Mouse (Mus musculus) limb, embryonic 10.5 days (tissue): ENCODE data around the gene Ccdc137. TPM values are rescaled to one million over a fixed set of nuclear protein-coding genes. Genes with fewer than 3 reads are reported as not detected.

ENCODE experiments used
- DNase-seq: peaks from one replicate; pipeline ENCODE4 v3.0.0-alpha.2; 2017; ENCODE audit warnings: low spot score
- H3K27ac ChIP-seq: fragments of 300-500 bp; sonication (generic); 2 replicates; pipeline ENCODE4 v1.5.1; 2016; ENCODE audit warnings: mild to moderate bottlenecking
- H3K27me3 ChIP-seq: fragments of 300-500 bp; sonication (generic); 2 replicates; pipeline ENCODE4 v1.6.1; 2016; ENCODE audit warnings: low read depth, mild to moderate bottlenecking; ENCODE audit not compliant: poor library complexity, severe bottlenecking
- H3K36me3 ChIP-seq: fragments of 300-500 bp; sonication (generic); 2 replicates; pipeline ENCODE4 v1.6.1; 2016; ENCODE audit warnings: mild to moderate bottlenecking, moderate library complexity
- H3K4me1 ChIP-seq: fragments of 300-500 bp; sonication (generic); 2 replicates; pipeline ENCODE4 v1.6.1; 2016
- H3K4me3 ChIP-seq: fragments of 300-500 bp; sonication (generic); 2 replicates; pipeline ENCODE4 v1.5.1; 2016; ENCODE audit warnings: mild to moderate bottlenecking, moderate library complexity
- H3K9me3 ChIP-seq: fragments of 300-500 bp; sonication (generic); replicated peaks from 2 replicates; pipeline ENCODE4 v1.6.1; 2016; ENCODE audit warnings: mild to moderate bottlenecking
- WGBS: fragments of 180-500 bp; shearing (Covaris S2); methylation state at CpG from one replicate; pipeline ENCODE4 v1.1.7; 2016; 5-methylcytosine and 5-hydroxymethylcytosine counted together
- polyA plus RNA-seq: library from polyadenylated mRNA; unstranded; fragments of >200 nt; fragmentation: Nextera tagmentation; extraction: Ambion mirVana; gene quantifications from 2 replicates; pipeline ENCODE4 v1.2.1, GENCODE M21; 2016

Ccdc137 gene
- polyA plus RNA-seq, 1 experiment from 2014 or later: 48.9 TPM

GRCm38 (mm10) chr11:120467736-120468092, 9.8 kb downstream of the Ccdc137 start:
- Histone ChIP-seq H3K9me3 (no peaks in the 10 kb centered on the region), H3K27ac (peak overlapping the region; percentile 88), H3K36me3 (peaks cover 69% of the 10 kb centered on the region), H3K4me1 (peaks cover 27% of the 10 kb centered on the region), H3K4me3 (peak overlapping the region; percentile 88), H3K27me3 (no peaks in the 10 kb centered on the region)
- no peak for DNase-seq
- WGBS: under 1% methylated on average over 33 of the region's 33 CpGs

- WGBS: 95% methylated on average over 6 of the region's 6 CpGs
- Histone ChIP-seq H3K4me3 (no peak overlapping the region), H3K27ac (no peak overlapping the region), H3K9me3 (no peaks in the 10 kb centered on the region), H3K27me3 (no peaks in the 10 kb centered on the region), H3K36me3 (peaks cover 77% of the 10 kb centered on the region), H3K4me1 (peaks cover 10% of the 10 kb centered on the region)
- no peak for DNase-seq
Measured at GRCm38 (mm10) chr11:120472052-120472451, 14.1 kb downstream of the Ccdc137 start.

- Histone ChIP-seq H3K9me3 (no peaks in the 10 kb centered on the region), H3K4me1 (peaks cover 21% of the 10 kb centered on the region), H3K27ac (peak overlapping the region; percentile 95), H3K36me3 (peaks cover 88% of the 10 kb centered on the region), H3K27me3 (no peaks in the 10 kb centered on the region), H3K4me3 (peak overlapping the region; percentile 98)
- 90% methylated on average over 7 of the region's 7 CpGs for WGBS
- DNase-seq: no peak
Measured at GRCm38 (mm10) chr11:120483448-120483934, 25.6 kb downstream of the Ccdc137 start.

GRCm38 (mm10) chr11:120484265-120484981, 26.5 kb downstream of the Ccdc137 start, which contains the start of gene Mrpl12:
Gene Mrpl12, plus strand, starts transcription at chr11:120484613.
- DNase-seq: peak; percentile 93
- Histone ChIP-seq H3K36me3 (peaks cover 88% of the 10 kb centered on the region), H3K9me3 (no peaks in the 10 kb centered on the region), H3K27me3 (no peaks in the 10 kb centered on the region), H3K4me3 (peak within 1 kb of the TSS; percentile 98), H3K4me1 (peaks cover 25% of the 10 kb centered on the region), H3K27ac (peak within 1 kb of the TSS; percentile 95)
- 1% methylated on average over 60 of the region's 60 CpGs for WGBS

DNA sequence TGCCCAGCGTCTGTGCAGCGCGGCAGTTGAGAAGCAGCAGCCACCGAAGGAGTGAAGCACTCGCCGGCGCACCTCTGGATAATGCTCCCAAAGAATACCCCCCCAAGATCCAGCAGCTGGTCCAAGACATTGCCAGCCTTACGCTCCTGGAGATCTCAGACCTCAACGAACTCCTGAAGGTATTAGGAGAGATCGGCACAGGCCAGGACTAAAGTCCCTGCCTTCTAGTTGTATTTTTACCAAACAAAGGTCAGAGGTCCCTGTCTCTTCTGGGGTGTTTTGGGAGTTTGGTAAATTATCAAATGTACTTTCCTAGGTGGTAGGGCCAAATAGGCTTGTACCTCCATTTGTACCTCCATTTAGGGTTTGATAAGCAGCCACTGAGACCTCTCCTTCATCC, 27.3 kb downstream of the Ccdc137 start:
- Histone ChIP-seq H3K27ac (peak overlapping the region; percentile 95), H3K9me3 (no peaks in the 10 kb centered on the region), H3K27me3 (no peaks in the 10 kb centered on the region), H3K36me3 (peaks cover 88% of the 10 kb centered on the region), H3K4me3 (peak overlapping the region; percentile 98), H3K4me1 (peaks cover 32% of the 10 kb centered on the region)
- WGBS: 11% methylated on average over 10 of the region's 10 CpGs
- no peak for DNase-seq

DNA sequence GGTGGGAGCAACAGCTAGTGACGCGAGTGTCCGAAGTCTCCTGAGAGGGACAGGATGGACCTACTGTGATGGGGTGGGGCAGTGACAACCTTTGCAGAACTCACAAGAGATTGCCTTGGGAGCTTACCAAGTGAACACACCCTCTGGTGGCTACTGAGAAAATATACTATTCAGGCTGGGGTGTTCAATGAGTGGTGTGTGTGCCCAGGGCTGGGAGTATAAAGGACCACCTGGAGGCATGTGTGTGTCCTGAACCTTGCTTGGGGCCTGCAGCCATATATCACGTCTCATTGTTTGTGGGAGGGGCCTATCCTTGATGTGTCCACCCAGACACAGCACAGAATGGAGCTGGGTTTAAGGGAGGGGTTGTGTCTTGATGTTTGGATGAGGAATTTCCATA, 30.6 kb downstream of the Ccdc137 start:
- no peak overlapping the region for H3K27ac ChIP-seq
- peaks cover 61% of the 10 kb centered on the region for H3K36me3 ChIP-seq
- no peak overlapping the region for H3K4me3 ChIP-seq
- WGBS: 85% methylated on average over 4 of the region's 4 CpGs
- no peaks in the 10 kb centered on the region for H3K9me3 ChIP-seq
- H3K4me1 ChIP-seq: peaks cover 61% of the 10 kb centered on the region
- DNase-seq: no peak
- no peaks in the 10 kb centered on the region for H3K27me3 ChIP-seq

- Histone ChIP-seq H3K27ac (peak overlapping the region; percentile 21; the same call in 1 of the 2 replicates), H3K36me3 (peaks cover 61% of the 10 kb centered on the region), H3K27me3 (no peaks in the 10 kb centered on the region), H3K4me1 (peaks cover 61% of the 10 kb centered on the region), H3K4me3 (peak overlapping the region; percentile 19), H3K9me3 (no peaks in the 10 kb centered on the region)
- peak; percentile 74 for DNase-seq
- WGBS: 62% methylated on average over 4 of the region's 4 CpGs
Measured at GRCm38 (mm10) chr11:120489054-120489761, 31.3 kb downstream of the Ccdc137 start.

- Histone ChIP-seq H3K27ac (peak overlapping the region; percentile 90), H3K4me1 (peaks cover 57% of the 10 kb centered on the region), H3K36me3 (peaks cover 72% of the 10 kb centered on the region), H3K4me3 (peak overlapping the region; percentile 97), H3K27me3 (no peaks in the 10 kb centered on the region), H3K9me3 (no peaks in the 10 kb centered on the region)
- WGBS: 34% methylated on average over 4 of the region's 4 CpGs
- no peak for DNase-seq
Measured at GRCm38 (mm10) chr11:120490291-120491046, 32.6 kb downstream of the Ccdc137 start.

DNA sequence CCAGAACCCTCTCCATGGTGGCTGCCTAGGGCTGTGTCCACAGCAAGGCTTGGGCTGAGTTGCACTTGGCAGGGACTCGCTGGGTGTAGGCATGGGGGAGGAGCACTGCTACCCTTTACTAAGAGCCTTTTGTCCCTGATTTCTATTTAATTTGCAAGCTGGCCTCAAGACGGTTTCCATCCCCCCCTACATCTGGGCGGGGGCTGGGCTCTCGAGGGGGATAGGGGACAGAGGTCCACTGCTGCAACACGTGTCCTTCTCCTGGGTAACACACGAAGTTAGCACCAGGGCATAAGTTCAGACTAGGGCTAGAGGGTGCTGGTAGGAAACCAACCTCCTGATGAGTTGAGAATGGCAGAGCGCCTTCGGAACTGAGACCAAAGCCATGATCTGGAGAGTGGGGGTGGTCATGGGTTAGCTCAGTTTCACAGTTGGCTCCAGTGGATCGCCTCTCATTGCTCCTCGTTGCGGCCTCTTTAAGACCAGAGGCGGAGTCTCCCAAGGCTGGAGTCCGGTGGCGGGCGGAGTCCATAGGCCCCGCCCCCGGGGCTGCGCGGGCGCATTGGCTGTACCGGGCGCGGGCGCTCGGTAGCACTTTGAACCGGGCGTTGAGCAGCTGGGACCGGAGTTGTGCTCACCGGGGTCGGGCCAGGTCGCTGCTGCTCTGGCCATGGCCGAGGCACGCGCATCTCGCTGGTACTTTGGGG, 33.6 kb downstream of the Ccdc137 start, which contains the start of gene Slc25a10:
Gene Slc25a10 (plus strand): TSS at position 524 of the 707 bp plus-strand sequence.
- Histone ChIP-seq H3K4me3 (peak within 1 kb of the TSS; percentile 97), H3K27ac (peak within 1 kb of the TSS; percentile 90), H3K27me3 (no peaks in the 10 kb centered on the region), H3K4me1 (peaks cover 51% of the 10 kb centered on the region), H3K36me3 (peaks cover 72% of the 10 kb centered on the region), H3K9me3 (no peaks in the 10 kb centered on the region)
- peak; percentile 89 for DNase-seq
- WGBS: under 1% methylated on average over 35 of the region's 35 CpGs

- Histone ChIP-seq H3K27me3 (no peaks in the 10 kb centered on the region), H3K4me3 (peak overlapping the region; percentile 97), H3K36me3 (peaks cover 72% of the 10 kb centered on the region), H3K27ac (peak overlapping the region; percentile 90), H3K4me1 (peaks cover 51% of the 10 kb centered on the region), H3K9me3 (no peaks in the 10 kb centered on the region)
- DNase-seq: peak; percentile 65
- under 1% methylated on average over 48 of the region's 48 CpGs for WGBS
Measured at GRCm38 (mm10) chr11:120492024-120492877, 34.3 kb downstream of the Ccdc137 start.

DNA sequence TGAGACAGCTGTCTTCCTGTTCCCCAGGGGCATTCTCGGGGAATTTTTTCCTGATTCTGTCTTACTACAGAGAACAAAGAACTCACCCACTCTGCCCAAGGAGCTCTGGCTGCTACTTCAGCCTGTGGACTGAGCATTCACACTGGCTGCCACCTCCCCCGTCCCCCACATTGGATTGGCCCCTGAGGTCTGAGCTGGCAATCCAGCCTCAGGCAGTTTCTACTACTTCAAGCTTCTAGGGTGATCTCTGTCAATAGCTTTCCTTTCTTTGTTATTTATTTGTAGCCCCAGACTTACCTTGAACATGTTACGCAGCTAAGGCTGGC, 34.9 kb downstream of the Ccdc137 start:
- H3K36me3 ChIP-seq: peaks cover 72% of the 10 kb centered on the region
- H3K9me3 ChIP-seq: no peaks in the 10 kb centered on the region
- peak overlapping the region; percentile 97 for H3K4me3 ChIP-seq
- WGBS: 30% methylated on average over 3 of the region's 3 CpGs
- no peaks in the 10 kb centered on the region for H3K27me3 ChIP-seq
- DNase-seq: peak; percentile 60
- H3K4me1 ChIP-seq: peaks cover 51% of the 10 kb centered on the region
- peak overlapping the region; percentile 90 for H3K27ac ChIP-seq
